In the genomic region with DNA sequence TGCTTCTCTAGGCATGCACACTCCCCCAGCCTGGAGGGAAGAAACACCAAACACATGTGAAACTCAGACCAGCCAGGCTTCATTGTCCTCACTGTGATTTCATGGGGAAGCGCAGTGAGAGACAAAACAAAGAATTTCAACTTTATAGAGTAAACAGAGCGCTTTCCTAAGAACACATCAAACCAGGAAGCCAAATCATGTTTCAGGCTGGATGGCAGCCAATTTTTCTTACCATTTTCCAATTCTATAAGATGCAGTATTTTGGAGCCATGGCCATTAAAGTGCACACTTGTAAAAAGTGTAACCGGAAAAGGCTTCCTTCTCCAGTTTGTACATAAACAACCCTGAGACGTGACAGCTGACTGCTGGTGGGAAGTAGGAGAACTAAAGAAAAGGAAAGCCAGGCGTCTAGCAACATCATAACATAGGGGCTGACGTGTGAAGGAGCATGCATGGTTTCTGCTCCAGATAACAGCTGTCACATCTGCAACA, we compare ENCODE assay signal across 11 mouse cellular contexts.
DNase-seq lines count a peak whose midpoint lies in the region; ATAC-seq and TF ChIP-seq lines count a peak whose summit lies in the region.
"Had no signal": no experiment of that assay in that cellular context is flagged by ENCODE, and none has a peak within 500 bp of the region (broad histone marks: within the 10 kb centered on the region; RNA-seq: fewer than 3 reads in every experiment).

No protein-coding gene starts in this region.

- H3K27ac ChIP-seq in forebrain, embryonic 13.5 days = no peak overlapping the region
- H3K27ac ChIP-seq in forebrain, embryonic 11.5 days (ENCODE audit: low read depth, low read length) = no peak overlapping the region
- peak overlapping the region; percentile 68 for H3K27ac ChIP-seq in kidney, embryonic 16.5 days (ENCODE audit: low read length)
- H3K27ac ChIP-seq in liver, embryonic 13.5 days = no peak overlapping the region

- H3K9me3 ChIP-seq in forebrain, embryonic 13.5 days (replicated peaks) = no peaks in the 10 kb centered on the region
- no peaks in the 10 kb centered on the region for H3K9me3 ChIP-seq in forebrain, embryonic 11.5 days (ENCODE audit: control insufficient read depth, low read length)
- no peaks in the 10 kb centered on the region for H3K9me3 ChIP-seq in kidney, embryonic 16.5 days (ENCODE audit: low read length)
- no peaks in the 10 kb centered on the region for H3K9me3 ChIP-seq in liver, embryonic 13.5 days (replicated peaks)

- H3K9ac ChIP-seq in forebrain, embryonic 13.5 days = no peak overlapping the region
- H3K9ac ChIP-seq in forebrain, embryonic 11.5 days (ENCODE audit: low read length) = no peak overlapping the region
- H3K9ac ChIP-seq in kidney, embryonic 16.5 days (replicated peaks; ENCODE audit: low read length) = no peak overlapping the region
- H3K9ac ChIP-seq in liver, embryonic 13.5 days = no peak overlapping the region

- 0 out of 2 replicates have a peak, but pooled peaks have one; percentile 38 for ATAC-seq in forebrain, embryonic 13.5 days
- no peak for ATAC-seq in forebrain, embryonic 11.5 days (replicated peaks; ENCODE audit: low FRiP score)
- peak; percentile 81; the same call in 1 of the 2 replicates for ATAC-seq in kidney, embryonic 16.5 days (ENCODE audit: low FRiP score, low TSS enrichment)
- peak; percentile 54; the same call in 1 of the 2 replicates for ATAC-seq in liver, embryonic 13.5 days (ENCODE audit: low read depth)

- peaks cover 10% of the 10 kb centered on the region; the same call in 1 of the 2 replicates for H3K4me1 ChIP-seq in forebrain, embryonic 13.5 days
- no peaks in the 10 kb centered on the region for H3K4me1 ChIP-seq in forebrain, embryonic 11.5 days (replicated peaks; ENCODE audit: control insufficient read depth, insufficient read depth, low read length)
- H3K4me1 ChIP-seq in kidney, embryonic 16.5 days (ENCODE audit: insufficient read depth, low read length) = peaks cover 9% of the 10 kb centered on the region
- H3K4me1 ChIP-seq in liver, embryonic 13.5 days (replicated peaks) = peaks cover 11% of the 10 kb centered on the region

- TF ChIP-seq CTCF in brain, embryonic 14.5 days (IDR thresholded peaks at IDR 0.05; ENCODE audit: borderline replicate concordance, extremely low read depth, insufficient read depth, insufficient read length) = no peak

- WGBS in forebrain, embryonic 13.5 days = 69% methylated on average over 6 of the region's 6 CpGs
- 78% methylated on average over 6 of the region's 6 CpGs for WGBS in forebrain, embryonic 11.5 days
- WGBS in kidney, embryonic 16.5 days = 32% methylated on average over 6 of the region's 6 CpGs
- WGBS in liver, embryonic 13.5 days (ENCODE audit: insufficient replicate concordance) = 40% methylated on average over 6 of the region's 6 CpGs

- H3K4me2 ChIP-seq in forebrain, embryonic 13.5 days = no peak overlapping the region
- no peak overlapping the region for H3K4me2 ChIP-seq in forebrain, embryonic 11.5 days (ENCODE audit: low read depth, low read length, severe bottlenecking)
- no peak overlapping the region for H3K4me2 ChIP-seq in kidney, embryonic 16.5 days (replicated peaks; ENCODE audit: low read depth, low read length)
- no peak overlapping the region for H3K4me2 ChIP-seq in liver, embryonic 13.5 days

- TF ChIP-seq POLR2A in brain, embryonic 14.5 days (IDR thresholded peaks at IDR 0.05; ENCODE audit: borderline replicate concordance, extremely low read depth, insufficient read depth, insufficient read length, poor library complexity, severe bottlenecking) = no peak

- no peaks in the 10 kb centered on the region for H3K36me3 ChIP-seq in forebrain, embryonic 13.5 days (ENCODE audit: poor library complexity, severe bottlenecking)
- H3K36me3 ChIP-seq in forebrain, embryonic 11.5 days (ENCODE audit: control insufficient read depth, insufficient read depth, low read length) = no peaks in the 10 kb centered on the region
- no peaks in the 10 kb centered on the region for H3K36me3 ChIP-seq in kidney, embryonic 16.5 days (ENCODE audit: insufficient read depth, low read length)
- H3K36me3 ChIP-seq in liver, embryonic 13.5 days = no peaks in the 10 kb centered on the region

- H3K4me3 ChIP-seq in forebrain, embryonic 13.5 days = no peak overlapping the region
- no peak overlapping the region for H3K4me3 ChIP-seq in forebrain, embryonic 11.5 days (ENCODE audit: low read depth, low read length)
- no peak overlapping the region for H3K4me3 ChIP-seq in kidney, embryonic 16.5 days (ENCODE audit: low read length)
- no peak overlapping the region for H3K4me3 ChIP-seq in liver, embryonic 13.5 days (replicated peaks)
- H3K4me3 ChIP-seq: erythroblast, embryonic 14.5 days had no signal

- no peaks in the 10 kb centered on the region for H3K27me3 ChIP-seq in forebrain, embryonic 13.5 days
- no peaks in the 10 kb centered on the region for H3K27me3 ChIP-seq in forebrain, embryonic 11.5 days (ENCODE audit: control insufficient read depth, insufficient read depth, low read length)
- H3K27me3 ChIP-seq in kidney, embryonic 16.5 days (ENCODE audit: insufficient read depth, low read length) = no peaks in the 10 kb centered on the region
- H3K27me3 ChIP-seq in liver, embryonic 13.5 days = no peaks in the 10 kb centered on the region

- DNase-seq in forebrain, embryonic 11.5 days (ENCODE audit: low spot score) = no peak
- DNase-seq in kidney, adult 11 months = no peak
- peak; percentile 36 for DNase-seq in brain, embryonic 14.5 days (ENCODE audit: low read depth)
- DNase-seq in liver, embryonic 13.5 days = no peak
- DNase-seq in urinary bladder, postnatal 25 days (ENCODE audit: low spot score) = no peak
- no peak for DNase-seq in cerebellum, postnatal 36 days
- DNase-seq: adrenal gland, postnatal 10 days; heart, postnatal 36 days had no signal
